Mouse (Mus musculus): ENCODE results near the gene Usp4.

- TF ChIP-seq EP300 (IDR thresholded peaks at IDR 0.05; ENCODE audit: low read depth) (no peak), CTCF (IDR thresholded peaks at IDR 0.05; ENCODE audit: low read depth) (no peak)
These were observed 632 bp downstream of the Usp4 start for GRCm38 (mm10) chr9:108348290-108348680.
